Mouse (Mus musculus) testis, adult 2 months (tissue): Measurements from ENCODE around the gene Celsr2. TPM values are rescaled to one million over a fixed set of nuclear protein-coding genes. Genes with fewer than 3 reads are reported as not detected.

Source experiments
- H3K27ac ChIP-seq: fragments of 200-500 bp; 2 replicates; pipeline ENCODE4 v1.5.1; 2012; ENCODE audit warnings: low read depth, low read length; ENCODE audit not compliant: control insufficient read depth, insufficient read depth
- H3K27me3 ChIP-seq: fragments of 200-500 bp; 2 replicates; pipeline ENCODE4 v1.6.1; 2012; ENCODE audit warnings: mild to moderate bottlenecking, low read length, moderate library complexity; ENCODE audit not compliant: control insufficient read depth, insufficient read depth
- H3K36me3 ChIP-seq: fragments of 200-500 bp; 2 replicates; pipeline ENCODE4 v1.6.1; 2012; ENCODE audit warnings: mild to moderate bottlenecking, low read length; ENCODE audit not compliant: control insufficient read depth, insufficient read depth
- H3K4me1 ChIP-seq: fragments of 200-500 bp; 2 replicates; pipeline ENCODE4 v1.6.1; 2012; ENCODE audit warnings: low read length; ENCODE audit not compliant: control insufficient read depth, insufficient read depth
- H3K4me3 ChIP-seq: fragments of 200-500 bp; 2 replicates; pipeline ENCODE4 v1.5.1; 2012; ENCODE audit warnings: low read depth, mild to moderate bottlenecking, low read length, moderate library complexity, mixed read lengths; ENCODE audit not compliant: control insufficient read depth
- CTCF ChIP-seq: fragments of 200-500 bp; IDR thresholded peaks from 2 replicates; pipeline ENCODE4 v1.5.1; 2012; ENCODE audit warnings: low read depth, mild to moderate bottlenecking, inconsistent platforms, low read length, moderate library complexity; ENCODE audit not compliant: control insufficient read depth, insufficient read depth, insufficient replicate concordance
- POLR2A ChIP-seq: fragments of 200-500 bp; IDR thresholded peaks from 2 replicates; pipeline ENCODE4 v1.6.1; 2012; ENCODE audit warnings: low read depth, mild to moderate bottlenecking, inconsistent platforms, low read length, moderate library complexity; ENCODE audit not compliant: control insufficient read depth
- polyA plus RNA-seq: library from polyadenylated mRNA; depleted of rRNA; stranded (reverse); fragments of >200 nt; gene quantifications from 2 replicates; pipeline ENCODE4 v1.2.3, GENCODE M21; 2012

Gene Celsr2
- polyA plus RNA-seq, 1 experiment: 17.7 TPM

DNA sequence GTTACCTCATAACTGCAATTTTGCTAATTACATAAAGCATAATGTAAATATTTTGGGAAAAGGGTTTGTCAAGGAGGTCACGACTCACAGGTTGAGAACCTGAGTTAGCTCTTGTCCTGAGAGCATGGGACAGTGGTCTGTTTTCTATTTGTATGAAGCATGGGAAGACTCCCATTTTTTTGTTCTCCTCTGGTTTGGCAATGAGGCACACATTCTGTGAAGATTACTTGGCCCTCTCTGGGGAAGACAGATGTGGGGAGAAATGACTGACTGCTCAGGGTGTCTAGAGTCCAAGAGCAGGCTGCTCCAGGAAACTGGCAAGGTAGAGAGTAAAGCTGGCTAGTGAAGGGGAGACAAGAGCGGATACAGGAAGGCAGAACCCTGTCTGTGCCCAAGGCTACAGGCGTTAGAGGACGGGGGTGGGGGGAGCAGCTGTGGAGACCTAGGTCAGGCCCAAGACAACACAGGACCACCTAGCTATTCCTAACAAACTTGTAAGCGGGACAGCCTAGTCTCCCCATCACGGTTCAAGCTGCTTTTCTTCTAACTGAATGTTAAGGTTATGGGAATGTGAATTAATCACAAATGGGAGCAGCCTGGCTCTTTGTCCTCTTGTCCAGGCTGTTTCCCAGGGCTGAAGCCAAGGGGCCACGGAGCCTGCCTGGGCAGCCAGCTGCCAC is 9.7 kb upstream of the Celsr2 start:
- peaks cover 5% of the 10 kb centered on the region for H3K4me1 ChIP-seq
- no peaks in the 10 kb centered on the region; the same call in 1 of the 2 replicates for H3K36me3 ChIP-seq
- no peak overlapping the region for H3K27ac ChIP-seq
- no peak for TF ChIP-seq POLR2A
- no peak for TF ChIP-seq CTCF
- H3K4me3 ChIP-seq: no peak overlapping the region
- no peaks in the 10 kb centered on the region for H3K27me3 ChIP-seq

DNA sequence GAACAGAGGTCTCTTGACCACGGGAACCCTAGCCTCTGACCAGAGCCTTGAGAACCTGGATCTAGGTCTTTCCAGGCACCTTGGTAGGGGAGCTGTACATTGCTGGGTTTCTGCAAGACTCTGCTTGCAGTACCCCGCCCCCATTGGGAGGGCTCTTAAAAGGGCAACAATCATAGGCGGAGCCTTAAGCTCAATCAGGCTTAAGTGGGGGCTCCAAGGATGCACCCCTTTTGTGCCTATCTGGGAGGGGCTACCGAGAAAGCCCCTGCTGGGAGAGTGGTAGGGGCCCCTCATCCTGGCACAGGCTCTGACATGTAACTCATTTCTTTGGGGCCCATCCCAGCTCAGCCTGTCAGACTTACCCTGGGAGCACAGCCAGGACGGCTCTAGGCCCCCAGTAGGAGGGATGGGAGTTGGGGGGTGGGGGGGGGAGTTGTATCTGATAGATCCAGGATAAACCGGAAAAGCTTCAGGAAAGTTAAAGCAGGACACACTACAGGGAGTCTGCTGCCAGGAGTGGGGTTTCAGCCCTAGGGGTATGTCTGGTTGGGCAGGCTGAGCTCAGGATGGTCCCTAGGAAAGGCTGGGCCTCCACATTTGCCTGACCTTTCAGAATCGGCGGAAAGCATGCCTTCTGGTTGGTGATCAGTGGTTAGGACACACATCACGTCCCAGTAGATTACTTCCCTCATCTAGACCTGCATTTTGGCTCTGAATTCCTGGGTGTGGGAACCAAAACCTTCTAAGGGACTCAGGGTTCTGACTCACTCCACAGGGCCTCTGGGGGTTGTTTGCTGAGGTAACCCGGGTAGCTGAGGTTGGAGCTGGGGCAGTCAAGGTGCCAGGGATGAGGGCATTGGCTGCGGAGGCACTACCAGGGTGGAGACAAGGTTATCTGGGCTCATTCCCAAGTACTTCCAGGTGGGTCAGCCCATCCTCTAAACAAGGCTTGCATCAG is 8.8 kb upstream of the Celsr2 start:
- TF ChIP-seq CTCF: no peak
- no peak for TF ChIP-seq POLR2A
- peaks cover 5% of the 10 kb centered on the region for H3K4me1 ChIP-seq
- no peak overlapping the region for H3K27ac ChIP-seq
- no peaks in the 10 kb centered on the region; the same call in 1 of the 2 replicates for H3K36me3 ChIP-seq
- no peaks in the 10 kb centered on the region for H3K27me3 ChIP-seq
- no peak overlapping the region for H3K4me3 ChIP-seq

DNA sequence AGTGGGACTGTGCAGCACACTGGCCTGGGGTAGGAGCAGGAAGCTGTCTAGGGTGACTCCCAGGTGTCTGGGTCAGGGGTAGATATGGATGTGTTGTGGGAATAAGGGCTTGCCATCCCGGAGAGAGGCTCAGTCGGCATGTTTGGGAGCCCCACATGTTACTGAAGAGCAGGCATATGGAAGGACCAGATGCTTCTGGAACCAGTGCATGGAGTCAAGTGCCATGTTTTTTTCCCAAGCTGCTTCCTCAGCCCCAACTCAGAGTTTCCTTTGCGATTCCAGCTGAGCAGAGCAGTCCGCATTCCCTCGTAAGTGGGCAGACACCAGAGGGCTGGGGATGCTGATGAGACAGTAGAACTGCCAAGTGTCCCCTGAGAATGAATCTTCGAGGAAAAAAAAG is 7.7 kb upstream of the Celsr2 start:
- no peak overlapping the region for H3K4me3 ChIP-seq
- H3K27me3 ChIP-seq: no peaks in the 10 kb centered on the region
- TF ChIP-seq POLR2A (no peak), CTCF (no peak)
- H3K36me3 ChIP-seq: no peaks in the 10 kb centered on the region
- H3K27ac ChIP-seq: no peak overlapping the region
- H3K4me1 ChIP-seq: peaks cover 5% of the 10 kb centered on the region

DNA sequence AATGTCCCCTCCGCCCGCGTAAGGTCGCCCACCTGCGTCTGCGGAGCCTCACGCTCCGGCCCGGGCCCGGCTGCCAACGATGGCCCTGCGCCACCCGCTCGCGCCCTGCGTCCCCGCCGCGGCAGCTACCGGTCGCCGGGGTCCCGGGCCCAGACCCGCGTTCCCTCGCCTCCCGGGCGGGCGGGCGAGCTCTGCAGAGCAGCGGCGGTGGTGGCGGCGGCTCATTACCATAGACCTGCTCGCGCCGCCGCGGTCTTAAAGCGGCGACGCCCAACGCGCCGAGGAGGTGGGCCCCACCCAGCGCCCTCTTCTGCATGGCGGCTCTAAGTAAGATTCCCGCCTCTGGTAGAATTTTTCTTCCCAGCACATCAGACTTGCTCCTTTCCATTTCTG is 475 bp upstream of the Celsr2 start:
- Histone ChIP-seq H3K27me3 (no peaks in the 10 kb centered on the region), H3K4me1 (peaks cover 21% of the 10 kb centered on the region), H3K4me3 (peak overlapping the region; percentile 77), H3K27ac (no peak overlapping the region), H3K36me3 (no peaks in the 10 kb centered on the region)
- TF ChIP-seq POLR2A (peak; percentile 29; the same call in 1 of the 2 replicates), CTCF (no peak)

DNA sequence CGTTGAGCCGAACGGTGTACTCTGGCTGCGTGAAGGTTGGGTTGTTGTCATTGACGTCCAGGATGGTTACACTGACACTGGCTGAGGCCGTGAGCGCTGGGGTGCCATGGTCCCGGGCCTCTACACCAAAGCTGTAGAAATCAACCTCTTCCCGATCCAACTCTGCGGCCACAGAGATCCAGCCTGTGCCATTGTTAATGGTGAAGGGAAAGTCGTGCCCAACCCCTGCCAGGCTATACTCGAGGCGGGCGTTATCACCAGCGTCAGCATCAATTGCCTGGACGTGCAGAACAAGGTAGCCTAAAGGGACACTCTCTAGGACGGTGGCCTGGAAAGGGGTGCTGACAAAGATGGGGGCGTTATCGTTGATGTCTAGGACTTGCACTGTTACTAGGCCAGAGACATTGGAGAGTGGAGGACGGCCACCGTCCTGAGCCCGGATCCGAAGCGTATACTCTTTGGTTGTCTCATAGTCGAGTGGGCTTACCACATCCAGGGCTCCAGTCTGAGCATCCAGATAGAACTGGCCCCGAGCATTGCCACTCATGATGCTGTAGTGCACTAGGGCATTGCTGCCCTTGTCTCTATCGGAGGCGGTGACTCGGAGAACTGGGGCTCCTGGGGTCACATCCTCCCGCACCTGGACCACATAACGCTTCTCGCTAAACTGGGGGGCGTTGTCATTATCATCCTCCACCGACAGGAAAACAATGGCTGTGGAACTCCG is 1.6 kb downstream of the Celsr2 start:
- Histone ChIP-seq H3K27ac (no peak overlapping the region), H3K4me1 (peaks cover 21% of the 10 kb centered on the region), H3K4me3 (no peak overlapping the region), H3K36me3 (no peaks in the 10 kb centered on the region), H3K27me3 (no peaks in the 10 kb centered on the region)
- TF ChIP-seq POLR2A: no peak; the same call in 1 of the 2 replicates
- no peak for TF ChIP-seq CTCF

DNA sequence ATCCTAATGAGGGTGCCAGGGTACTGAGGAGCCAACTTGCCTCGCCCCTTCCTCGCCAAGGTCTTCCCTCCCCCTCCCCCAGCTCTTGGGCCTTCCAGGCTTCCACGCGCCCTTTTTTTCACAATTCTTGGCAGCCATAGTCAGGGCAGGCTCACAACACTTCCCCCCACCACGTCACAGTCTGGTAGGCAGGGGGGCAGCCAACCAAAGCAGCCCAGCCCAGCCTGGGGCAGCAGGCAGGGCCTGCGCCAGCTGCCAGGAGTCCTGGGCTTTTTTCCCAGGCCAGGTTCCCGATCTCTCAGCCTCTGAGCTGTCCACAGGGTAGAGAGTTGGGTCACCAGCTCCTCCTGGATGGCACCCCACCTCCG is 3.6 kb downstream of the Celsr2 start:
- Histone ChIP-seq H3K27me3 (no peaks in the 10 kb centered on the region), H3K4me3 (no peak overlapping the region), H3K36me3 (no peaks in the 10 kb centered on the region), H3K4me1 (peaks cover 26% of the 10 kb centered on the region), H3K27ac (no peak overlapping the region)
- TF ChIP-seq POLR2A (no peak), CTCF (no peak)
